Mouse (Mus musculus) cerebellum, adult 18-20 months (tissue): ENCODE measurements around the gene Sh2d3c.
A peak's percentile ranks its signal among the peaks of the same experiment; 100 is the strongest.

Experiments used
- DNase-seq, 2 experiments: peaks; one replicate each; pipeline ENCODE4 v3.0.0; 2021

Gene Sh2d3c

DNA sequence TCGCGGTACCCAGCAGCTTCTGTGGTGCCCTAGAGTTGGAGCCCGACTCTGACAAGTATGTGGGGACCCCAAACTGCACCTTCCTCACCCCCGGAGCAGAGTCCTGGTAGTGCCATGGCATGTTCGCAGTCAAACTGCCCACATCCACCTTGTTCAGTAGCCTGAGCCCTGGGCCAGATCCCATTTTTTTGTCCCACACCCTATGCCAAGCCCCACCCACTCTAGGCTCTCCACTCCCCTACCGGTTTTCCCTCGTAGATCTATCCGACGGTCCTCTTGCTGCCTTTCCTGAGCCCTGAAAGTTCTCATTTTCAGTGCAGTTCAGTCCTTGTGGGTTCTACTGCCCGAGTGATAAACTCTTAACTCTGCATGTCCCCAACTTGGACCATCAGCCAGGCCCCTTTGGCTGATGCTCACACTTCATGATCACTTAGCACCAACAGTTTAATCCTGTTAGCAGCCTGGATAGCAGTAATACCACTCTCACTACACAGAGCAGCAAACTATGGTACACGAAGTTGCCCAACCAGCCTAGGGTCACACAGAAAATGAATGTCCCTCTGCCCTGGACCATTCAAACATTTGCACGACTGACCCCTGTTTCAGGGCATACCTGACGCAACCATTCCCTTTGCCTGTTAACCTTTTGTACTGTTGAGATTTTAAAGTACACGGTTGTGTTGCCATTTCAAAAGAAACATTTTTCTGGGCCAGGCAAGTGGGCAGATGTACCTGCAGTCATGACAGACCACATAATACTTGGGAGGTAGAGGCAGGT lies 19.7 kb upstream of the Sh2d3c start:
- DNase-seq, result no peak

DNA sequence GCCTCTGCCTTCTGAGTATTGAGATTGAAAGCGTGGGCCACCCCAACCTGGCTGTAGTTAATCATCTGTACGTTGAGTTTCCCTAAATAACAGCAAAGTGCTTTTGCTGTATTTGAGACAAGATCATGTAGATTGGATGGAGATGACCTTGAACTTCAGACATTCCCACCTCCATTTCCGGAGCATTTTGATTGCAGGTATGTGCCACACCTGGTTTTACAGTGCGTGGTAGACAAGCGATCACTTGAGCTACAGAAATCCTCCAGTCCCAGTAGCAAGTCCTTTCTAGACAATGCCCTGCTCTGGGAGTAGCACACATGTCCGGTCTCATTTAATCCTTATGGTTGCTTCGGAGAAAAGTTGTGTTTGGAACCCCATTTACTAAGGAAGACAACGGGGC lies 17.8 kb upstream of the Sh2d3c start:
- no peak for DNase-seq

DNA sequence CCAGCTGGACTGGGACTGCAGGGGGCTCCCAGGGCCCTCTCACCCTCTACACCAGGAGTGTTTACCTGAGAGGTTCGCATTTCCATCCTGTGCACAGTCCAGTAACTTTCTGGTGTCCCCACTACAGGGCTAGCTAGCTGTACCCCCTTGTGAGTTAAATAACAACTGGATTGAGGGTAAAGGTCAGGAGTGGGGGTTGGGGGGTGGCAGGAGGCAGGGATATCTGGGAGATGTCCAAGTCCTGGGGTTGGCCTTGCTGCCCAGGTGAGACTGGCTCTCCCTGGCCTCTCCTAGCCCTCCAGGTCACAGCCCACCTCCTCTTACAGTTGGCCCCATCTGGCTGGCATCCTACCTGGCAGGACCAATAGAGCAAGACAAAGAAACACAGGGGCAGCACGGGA lies 16.8 kb upstream of the Sh2d3c start, which contains the start of gene Fpgs:
Fpgs (minus strand) TSS at position 125 of the 401 bp plus-strand sequence.
- DNase-seq, result no peak

DNA sequence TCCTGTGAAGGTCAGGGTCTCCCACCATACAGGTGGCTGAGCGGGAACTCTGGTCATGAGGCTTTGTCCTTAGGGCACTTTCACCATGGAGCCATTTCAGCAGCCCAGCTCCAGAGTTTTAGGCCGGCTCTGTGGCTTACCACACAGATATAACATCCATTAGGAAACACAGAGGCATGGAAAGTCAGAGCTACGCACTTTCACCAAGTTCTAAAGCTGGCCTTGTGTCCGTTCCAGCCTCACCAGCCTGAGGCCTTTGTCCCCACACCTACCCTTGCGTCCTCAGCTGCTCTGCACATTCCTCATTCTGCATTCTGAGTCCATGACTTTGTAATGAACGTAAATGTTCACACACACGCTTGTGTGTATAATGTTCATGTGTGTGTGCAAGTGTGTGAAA lies 15.8 kb upstream of the Sh2d3c start:
- DNase-seq, result no peak

DNA sequence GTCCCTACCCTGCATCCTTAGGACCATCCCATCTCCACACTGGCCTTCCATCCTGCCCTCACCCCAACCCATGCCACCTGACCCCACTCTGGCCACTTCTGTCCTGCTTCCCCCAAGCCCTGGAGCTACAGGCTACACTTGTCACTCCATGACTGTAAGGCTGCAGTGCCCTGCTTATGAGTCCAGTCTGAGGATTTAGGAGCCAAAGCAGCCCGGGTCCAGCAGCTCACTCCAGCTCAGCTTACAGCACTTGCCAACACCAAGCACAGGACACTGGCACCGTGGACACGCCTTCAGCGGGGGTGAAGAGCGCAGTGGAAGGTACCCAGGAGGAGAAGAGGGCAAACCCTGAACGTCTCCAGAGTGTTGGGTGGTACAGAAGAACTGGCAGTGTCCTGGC lies 13.9 kb upstream of the Sh2d3c start:
- DNase-seq, result no peak

DNA sequence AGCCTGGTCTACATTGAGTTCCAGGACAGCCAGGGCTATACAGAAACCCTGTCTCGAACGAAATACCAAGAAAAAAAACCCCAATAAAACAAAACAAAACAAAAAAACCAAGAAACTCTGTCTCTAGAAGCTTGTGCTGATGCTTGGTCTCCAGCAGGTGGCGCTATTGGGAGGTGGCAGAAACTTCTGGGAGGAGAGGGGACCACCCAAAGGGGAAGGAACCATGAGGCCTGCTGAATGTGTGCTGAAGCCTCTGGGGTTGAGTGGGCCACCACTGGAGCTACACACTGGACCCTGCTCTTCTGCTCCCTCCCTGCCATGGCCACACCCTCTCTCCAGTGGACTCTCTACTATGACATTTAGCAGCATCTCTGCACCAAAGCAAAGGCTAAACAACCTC lies 12.2 kb upstream of the Sh2d3c start:
- DNase-seq, result peak; percentile 30 to 54

DNA sequence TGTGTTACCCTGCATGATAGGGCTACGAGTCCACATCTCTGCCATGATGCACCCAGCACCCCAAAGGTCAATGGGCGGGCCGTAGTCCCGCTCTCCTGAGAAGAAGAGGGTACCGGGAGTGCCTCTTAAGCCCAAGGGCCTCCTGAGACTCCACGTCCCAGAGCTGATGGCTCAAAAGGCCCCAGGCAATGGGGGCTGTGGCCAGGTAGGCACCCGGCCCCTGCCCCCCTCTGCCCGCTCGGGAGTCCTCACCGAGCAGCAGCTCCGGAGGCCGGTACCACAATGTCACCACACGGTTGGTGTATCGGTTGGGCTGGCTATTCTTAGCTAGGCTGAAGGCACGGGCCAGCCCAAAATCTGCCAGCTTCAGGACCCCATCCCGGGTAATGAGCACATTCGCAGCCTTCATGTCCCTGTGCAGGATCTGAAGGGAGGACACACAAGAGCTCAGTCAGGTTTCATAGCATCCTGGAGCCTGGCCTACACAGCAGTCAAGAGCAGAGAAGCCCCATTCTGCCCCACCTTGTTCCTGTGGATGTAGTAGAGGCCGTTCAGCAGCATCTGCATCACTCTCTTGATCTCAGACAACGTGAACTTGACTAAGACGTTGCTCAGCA lies 11.2 kb upstream of the Sh2d3c start:
- no peak for DNase-seq

DNA sequence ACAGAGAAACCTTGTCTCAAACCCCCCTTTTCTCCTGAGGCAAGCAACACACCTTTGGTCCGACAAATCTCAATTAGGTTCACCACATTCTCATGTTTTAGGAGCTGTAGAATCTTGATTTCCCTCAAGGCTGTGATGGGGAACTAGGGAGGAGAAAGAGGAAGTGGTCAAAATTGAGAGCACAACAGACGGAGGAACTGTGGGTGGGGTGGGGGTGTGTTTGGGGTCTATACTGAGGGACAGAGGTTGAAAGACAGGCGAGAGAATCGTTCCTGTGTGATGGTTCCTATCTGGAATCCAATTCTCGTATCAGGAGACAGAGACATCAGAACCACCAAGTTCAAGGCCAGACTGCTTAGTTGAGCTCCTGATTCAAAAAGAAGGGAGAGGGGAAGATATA lies 10.4 kb upstream of the Sh2d3c start:
- DNase-seq, result no peak

DNA sequence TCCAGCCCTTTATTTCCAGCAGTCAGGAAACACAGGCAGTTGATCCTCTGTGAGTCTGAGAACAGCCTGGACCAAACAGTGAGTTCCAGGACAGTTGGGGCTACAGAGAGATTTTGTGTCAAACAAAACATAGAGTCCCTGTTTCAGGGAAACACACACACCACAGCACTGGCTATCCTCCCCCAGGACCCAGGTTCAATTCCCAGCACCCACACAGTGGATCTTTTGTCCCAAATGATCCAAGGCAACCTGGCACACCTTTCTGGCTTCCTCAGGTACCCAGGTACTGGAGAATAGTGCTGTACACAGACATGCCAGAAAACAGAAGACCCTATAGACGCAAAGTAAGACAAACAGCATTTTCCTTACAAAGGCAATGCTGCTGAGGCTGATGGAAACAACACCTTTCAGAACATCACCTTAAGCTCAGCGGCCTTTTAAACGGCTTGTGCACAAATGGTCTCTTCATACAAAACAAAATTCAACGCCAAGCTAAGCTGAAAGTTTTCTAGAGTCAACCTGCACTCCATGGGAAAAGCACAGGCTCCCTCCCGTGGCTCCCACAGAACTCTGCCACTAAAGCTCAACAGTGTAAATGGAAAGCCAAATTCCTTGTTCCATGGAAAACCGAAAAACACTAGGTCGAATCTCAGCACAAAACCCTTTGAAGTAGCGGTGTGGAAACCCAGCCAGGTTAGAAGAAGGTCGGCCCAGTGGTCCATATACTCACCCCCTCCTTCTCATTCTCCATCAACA lies 9.4 kb upstream of the Sh2d3c start:
- DNase-seq, result no peak

DNA sequence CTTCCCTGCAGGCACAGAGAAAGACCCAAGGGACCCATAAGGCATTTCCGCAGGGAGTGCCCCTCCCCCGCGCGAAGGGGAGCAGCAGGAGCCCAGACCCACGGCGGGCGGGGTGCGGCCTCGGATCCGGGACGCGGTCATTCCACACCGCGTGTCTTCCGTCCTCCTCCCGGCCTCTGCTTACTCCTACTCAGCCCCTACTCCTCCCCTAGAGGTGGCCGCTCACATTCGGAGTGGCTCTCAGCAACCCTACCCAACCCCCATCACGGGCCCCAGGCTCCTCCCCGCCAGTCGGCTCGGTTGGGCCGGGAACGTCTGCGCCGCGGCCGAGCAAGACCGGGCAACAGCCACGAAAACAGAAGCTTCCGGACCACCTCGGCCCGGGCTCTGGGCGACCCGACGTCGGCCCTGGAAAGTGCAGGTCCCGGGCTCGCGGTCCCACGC lies 8.7 kb upstream of the Sh2d3c start:
- DNase-seq, result peak; percentile 55 to 61

DNA sequence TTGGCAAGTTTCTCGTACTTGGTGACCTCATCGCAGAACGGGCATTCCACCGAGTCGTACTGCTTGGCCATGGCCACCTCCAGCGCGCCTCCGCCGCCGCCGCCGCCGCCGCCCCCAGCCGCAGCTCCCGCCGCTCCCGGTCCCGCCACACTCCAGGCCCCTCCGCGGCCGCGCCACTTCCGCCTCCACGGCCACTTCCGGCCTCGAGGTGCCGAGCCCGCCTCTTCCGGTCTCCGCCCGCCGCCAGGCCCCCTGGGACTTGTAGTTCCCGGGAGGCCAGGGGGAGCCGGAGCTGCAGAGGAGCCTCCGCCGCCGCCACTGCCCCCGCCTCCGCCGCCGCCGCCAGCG lies 8.3 kb upstream of the Sh2d3c start:
- DNase-seq, result peak; percentile 93 to 98

DNA sequence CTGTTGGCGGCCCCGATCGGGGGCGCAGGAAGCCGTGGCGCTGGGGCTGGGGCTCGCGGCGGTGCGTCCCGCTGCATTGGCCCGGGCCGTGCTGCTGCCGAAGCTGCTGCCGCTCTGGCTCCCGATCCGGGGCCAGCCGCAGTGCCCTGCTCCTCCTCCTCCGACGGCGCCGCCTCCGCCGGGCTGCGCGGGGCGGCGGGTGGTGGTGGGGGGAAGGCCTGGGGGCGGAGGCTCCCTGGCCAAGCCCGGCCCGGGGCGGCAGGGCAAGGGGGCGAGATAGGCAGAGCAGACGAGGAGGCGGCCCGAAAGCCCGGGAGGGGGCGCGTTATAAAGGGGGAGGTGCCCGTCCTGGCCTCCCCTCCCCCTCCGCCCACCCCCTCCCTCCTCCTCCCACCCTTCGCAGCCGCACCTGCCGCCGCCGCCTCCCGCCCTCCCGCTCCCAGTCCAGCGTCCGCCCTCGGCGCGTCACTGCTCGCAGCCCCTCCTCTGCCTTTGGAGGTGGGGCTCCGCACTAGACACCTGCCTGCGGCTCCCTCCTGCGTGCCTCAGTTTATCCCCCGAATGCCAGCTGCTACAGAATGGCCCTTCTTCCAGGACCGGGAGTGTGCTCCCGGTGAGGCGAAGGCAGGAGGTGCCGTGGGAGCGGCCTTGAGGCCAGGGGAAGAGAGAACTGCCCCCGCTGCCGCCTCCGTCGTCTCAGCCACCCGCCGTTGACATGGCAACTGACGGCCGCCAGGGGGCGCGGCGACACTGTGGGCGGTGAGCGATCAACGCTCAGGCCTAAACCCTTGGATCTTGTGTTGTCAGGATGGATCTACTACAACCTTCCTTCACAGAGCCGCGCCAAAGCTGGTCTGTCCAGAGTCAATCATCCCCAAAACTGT lies 7.7 kb upstream of the Sh2d3c start, which contains the start of gene Cdk9:
Cdk9 (minus strand) TSS at position 143 of the 884 bp plus-strand sequence.
- peak; percentile 92 to 96 for DNase-seq

DNA sequence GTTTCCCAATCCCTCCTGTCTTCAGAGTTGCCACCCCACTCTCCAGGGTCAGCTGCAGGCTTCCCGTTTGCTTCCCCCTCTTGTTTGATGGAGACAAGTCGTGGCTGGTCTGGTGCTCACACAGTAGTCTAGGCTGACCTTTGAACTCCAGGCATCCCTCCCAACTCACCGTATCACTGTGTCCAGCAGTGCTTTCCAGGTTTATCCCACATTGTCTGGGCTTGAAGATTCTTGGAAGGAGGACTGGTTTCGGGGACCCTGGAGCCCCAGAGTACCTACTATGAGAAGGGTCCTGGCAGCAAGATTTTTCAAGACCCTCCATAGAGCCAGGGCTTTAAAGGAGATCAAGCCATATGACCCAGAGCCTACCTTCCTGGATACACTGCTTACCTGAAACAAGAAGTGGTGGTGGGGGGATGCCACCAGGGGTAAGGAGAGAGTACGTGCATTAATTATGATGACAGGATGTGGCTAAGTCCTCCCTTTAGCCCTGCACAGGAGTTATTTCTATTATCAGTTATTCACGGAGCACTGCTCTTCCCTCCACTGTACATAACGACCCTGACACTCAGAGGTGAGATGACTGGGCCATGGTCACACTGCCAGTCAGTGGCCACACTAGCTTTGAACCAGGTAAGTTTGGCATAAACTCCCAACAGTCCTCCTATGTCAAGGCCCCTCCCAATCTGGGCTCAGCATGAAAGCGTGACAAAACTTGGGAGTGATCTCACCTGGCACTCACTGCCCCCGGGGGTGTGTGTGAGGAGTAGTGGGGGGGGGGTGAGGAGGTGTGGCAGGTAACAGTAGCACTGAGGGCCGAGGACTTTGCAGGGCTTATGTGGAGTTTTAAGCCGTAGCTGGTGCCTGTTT lies 6.5 kb upstream of the Sh2d3c start:
- peak; percentile 25 to 38 for DNase-seq

DNA sequence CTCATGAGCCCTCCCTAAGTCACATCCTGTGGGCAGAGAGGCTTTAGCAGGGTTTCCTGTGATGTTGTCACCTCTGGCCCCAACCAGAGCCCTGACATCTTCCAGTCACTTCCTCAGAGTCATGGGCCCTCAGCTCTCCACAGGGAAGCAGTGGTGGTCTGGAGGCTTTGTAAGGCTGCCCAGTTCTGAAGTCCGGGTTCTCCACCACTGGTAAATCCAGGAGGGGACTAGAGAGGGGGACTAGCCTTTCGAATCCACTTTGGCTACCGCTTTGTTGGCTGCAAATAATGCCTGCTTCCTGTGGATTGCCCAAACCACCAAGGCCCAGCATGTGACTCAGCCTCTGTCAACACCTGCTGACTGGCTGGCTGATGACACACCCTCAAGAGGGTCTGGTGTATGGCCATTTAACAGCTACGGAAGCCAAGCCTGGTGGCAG lies 5.8 kb upstream of the Sh2d3c start:
- no peak for DNase-seq

DNA sequence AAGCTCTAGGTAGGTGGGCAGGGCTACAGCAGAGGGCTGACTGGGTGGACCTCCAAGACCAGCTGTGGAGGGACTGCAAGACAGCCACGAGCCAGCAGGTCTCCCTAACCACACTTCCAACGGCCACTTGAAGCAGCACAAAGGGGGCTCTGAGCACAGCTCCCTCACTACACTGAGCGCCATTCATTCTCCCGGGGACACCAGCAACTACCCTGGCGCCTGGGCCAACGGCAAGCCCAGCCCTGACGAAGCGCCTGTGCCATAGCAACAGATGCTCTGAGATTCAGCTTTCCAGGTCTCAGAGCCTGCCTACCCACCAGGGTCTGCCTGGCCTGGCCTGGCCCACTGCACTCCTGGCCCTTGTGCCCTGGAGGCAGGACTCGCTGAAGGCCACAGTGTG lies 2.1 kb upstream of the Sh2d3c start:
- DNase-seq, result no peak

DNA sequence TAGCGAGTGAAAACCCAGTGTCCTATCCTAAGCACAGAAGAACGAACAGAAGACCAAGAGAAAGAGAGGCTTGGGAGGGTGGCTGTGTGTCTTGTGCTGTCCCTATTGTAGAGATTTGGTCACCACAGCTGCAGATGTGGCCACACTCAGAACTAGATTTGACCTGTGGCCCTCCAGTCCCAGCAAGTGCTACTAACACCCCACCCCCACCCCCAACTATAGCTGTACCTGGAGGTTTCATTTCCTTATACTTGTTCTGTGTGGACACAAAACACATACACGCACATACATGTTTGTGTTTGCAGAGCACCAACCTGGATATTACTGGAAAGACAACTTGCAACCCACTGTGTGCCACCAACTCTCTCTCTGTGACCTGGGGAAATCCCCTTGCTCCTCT lies 802 bp upstream of the Sh2d3c start:
- no peak for DNase-seq

DNA sequence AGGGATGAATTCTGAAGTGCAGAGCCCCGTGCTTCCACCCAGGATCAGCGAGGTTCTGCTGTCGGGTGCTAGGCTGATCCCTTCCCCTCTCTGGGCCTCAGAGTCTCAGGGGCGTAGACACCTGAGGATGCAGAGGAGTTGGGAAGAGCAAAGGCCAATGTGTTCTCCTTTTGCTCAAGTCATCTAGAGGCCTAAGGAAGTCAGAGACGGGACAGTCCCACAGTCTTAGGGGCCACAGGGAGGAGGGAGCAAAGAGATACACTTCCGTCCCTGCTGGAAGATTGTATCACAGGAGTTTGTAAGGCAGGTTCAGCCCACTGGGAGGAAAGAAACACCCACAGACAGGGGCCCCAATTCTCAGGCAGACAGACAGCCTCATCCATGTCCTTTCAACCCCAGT lies 1.2 kb downstream of the Sh2d3c start:
- no peak for DNase-seq

DNA sequence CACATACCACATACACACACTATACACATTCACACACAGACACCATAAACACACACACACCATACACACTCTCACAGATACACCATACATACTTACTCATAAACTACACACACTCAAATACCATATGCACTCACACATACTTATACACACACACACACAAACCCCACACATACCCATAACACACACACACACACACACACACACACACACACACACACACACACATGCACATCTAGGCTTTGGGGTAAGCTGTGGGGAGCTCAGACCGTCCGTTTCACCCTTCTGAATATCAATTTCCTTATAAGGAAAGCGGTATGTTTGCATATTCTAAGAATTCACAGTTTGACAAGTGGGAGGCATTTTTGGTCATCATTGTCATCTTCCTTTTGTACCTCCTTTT lies 1.7 kb downstream of the Sh2d3c start:
- DNase-seq, result no peak

DNA sequence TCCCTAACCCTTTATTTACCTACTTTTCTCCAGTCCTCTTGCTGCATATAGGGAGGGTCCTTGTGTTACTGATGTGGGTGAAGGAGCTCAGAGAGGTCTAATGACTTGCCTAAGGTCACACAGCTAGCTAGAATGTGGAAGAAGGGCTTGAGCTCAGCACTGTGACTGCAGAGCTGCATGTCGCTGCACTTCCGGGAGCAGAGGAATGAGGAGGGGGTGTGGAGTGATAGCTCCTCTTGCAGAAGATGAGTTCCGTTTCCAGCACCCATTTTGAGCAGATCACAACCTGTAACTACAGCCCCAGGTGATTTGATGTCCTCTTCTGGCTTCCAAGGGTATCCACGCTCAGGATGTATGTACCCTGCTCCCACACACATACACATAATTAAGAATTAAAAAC lies 3.3 kb downstream of the Sh2d3c start:
- DNase-seq, result no peak

DNA sequence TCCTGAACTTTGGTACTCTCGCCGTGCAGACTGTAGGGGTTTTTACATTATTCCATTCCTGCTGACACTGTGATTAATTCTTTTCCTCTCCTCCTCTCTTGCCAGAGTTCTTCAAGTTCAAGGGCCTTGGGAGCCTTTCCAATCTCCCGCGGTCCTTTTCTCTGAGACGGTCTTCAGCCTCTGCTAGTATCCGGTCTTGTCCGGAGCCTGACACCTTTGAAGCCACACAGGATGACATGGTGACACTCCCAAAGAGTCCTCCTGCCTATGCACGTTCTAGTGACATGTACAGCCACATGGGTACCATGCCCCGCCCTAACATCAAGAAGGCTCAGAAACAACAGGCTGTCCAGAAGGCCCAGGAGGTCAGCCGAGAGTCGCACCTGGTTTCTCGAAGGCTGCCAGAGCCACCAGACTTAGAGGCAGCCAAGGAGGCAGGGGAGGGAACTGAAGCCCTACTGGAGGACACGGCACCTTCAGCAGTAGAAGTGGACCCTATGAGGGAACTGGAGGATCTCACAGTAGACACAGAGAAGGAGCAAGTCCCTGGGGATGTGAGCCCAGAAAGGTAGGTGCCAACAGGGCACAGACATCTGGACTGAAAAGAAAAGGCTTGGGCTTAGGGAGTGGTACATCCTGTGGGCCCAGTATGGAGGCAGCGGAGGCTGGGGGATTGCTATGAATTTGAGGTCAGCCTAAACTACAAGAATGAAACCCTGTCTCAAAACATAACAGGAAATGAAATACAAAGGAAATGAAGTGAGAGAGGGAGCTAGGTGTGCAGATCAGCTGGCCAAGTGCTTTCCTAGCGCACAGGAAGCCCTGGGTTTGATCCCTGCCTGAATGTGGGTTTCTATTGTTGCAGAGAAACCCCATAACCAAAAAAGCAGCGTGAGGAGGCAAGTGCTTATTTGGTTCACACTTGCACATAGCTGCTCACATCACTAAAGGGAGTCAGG lies 4.3 kb downstream of the Sh2d3c start:
- DNase-seq, result no peak

DNA sequence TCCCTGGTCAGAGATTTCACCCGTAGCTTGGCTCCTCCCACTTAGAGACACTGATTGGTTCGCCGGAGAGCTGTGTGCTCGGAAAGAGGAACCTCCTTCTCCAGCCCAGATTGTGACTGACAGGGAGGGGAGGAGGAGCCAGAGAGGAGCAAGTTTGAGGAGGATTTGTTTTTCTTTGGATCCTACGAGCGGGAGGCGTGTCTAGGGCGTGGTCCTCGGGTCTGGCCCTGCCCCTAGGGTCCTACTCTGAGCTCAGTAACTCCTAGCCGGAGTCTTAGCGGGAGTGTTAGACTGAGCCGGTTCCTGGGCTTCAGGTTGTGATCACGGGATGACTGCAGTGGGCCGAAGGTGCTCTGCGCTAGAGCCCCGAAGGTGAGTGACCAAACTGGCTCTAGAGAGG lies 6.6 kb downstream of the Sh2d3c start:
- peak; percentile 82 to 96 for DNase-seq
